Mouse (Mus musculus): ENCODE results near the gene Msrb3.
"Not testable (repeated sequence)": the region's sequence is repeated elsewhere in the genome, so short reads cannot be mapped to it uniquely, and the experiment has no call there.

Gene Msrb3

DNA sequence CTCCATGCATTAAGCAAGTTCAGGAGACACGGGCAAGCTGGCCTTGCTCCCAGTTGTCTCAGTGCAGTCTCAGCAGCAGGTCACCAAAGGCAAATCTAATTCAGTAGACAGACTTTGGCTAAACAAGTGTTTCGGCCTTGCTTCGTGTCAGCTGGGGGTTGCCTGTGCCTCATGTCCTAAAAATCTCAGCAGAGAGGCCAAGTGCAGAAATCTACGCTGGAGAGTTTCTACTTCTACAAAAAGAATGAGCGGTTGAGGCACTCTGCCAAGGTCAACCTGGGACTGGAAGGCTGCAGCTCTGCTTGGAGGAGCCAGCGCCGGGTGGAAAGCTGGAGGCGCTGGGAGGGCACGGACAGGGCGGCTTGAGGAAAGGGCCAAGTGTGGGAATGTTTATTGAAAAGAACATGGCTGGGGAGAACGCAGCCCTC lies 147.6 kb downstream of the Msrb3 start:
- DNase-seq (ENCODE audit: low read depth, low spot score), result no peak

DNA sequence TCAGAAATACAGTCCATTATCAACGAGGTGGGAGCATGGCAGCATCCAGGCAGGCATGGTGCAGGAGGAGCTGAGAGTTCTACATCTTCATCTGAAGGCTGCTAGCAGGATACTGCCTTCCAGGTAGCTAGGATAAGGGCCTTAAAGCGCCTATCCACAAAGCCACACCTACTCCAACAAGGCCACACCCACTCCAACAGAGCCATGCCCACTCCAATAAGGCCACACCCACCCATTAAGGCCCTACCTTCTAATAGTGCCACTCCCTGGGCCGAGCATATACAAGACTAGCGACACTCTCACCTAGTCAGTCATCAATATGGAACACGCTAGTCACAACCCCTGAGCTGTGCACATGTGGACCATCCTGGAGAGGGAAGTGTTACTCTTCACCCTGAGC lies 149.3 kb downstream of the Msrb3 start:
- not testable (repeated sequence) for DNase-seq (ENCODE audit: low read depth, low spot score)

DNA sequence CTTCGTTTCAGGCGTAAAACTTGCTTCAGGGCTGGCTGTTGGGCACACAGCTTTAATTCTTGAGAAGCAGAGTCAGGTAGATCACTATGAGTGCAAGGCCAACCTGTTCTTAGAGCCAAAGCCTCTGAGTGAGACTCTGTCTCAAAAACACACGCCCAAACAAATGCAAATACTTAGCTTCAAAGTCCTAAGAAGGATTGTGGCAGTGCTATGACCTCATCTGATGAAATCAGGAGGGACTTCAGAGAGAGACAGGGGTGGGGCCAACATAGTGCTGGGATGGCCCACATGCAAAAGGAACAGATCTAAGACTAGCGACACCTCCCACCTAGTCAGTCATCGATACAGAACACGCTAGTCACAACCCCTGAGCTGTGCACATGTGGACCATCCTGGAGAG lies 150.7 kb downstream of the Msrb3 start:
- peak; percentile 29 for DNase-seq (ENCODE audit: low read depth, low spot score)

- DNase-seq (ENCODE audit: low read depth, low spot score), result peak; percentile 91
These were observed 153.6 kb downstream of the Msrb3 start for GRCm38 (mm10) chr10:120745138-120745856.

- peak; percentile 80 for DNase-seq (ENCODE audit: low read depth, low spot score)
These were observed 154.3 kb downstream of the Msrb3 start for GRCm38 (mm10) chr10:120744441-120745137.

GRCm38 (mm10) chr10:120736508-120737069 lies 162.3 kb downstream of the Msrb3 start:
- DNase-seq (ENCODE audit: low read depth, low spot score), result no peak

- DNase-seq (ENCODE audit: low read depth, low spot score), result no peak
These were observed 163.0 kb downstream of the Msrb3 start for GRCm38 (mm10) chr10:120735722-120736507.

GRCm38 (mm10) chr10:120734364-120734763 lies 164.5 kb downstream of the Msrb3 start:
- no peak for DNase-seq (ENCODE audit: low read depth, low spot score)

Data from mesoderm, embryonic 11.5 days (tissue).